Mouse (Mus musculus): ENCODE data around the gene Sema3b. TPM values are rescaled to one million over a fixed set of nuclear protein-coding genes. Genes with fewer than 3 reads are reported as not detected.
A peak's percentile ranks its signal among the peaks of the same experiment; 100 is the strongest.

Sema3b gene
- polyA plus RNA-seq, 1 experiment, result not detected

GRCm38 (mm10) chr9:107634406-107635278, 25.6 kb upstream of the Sema3b start:
- peak overlapping the region; percentile 80 for H3K27ac ChIP-seq (ENCODE audit: insufficient read depth, low read depth, low read length)
- TF ChIP-seq POLR2A (IDR thresholded peaks at IDR 0.05; ENCODE audit: insufficient read depth, low read depth, low read length), result no peak
- no peak for TF ChIP-seq CTCF (IDR thresholded peaks at IDR 0.05; ENCODE audit: insufficient read depth, low read depth, low read length)
- peaks cover 41% of the 10 kb centered on the region for H3K4me1 ChIP-seq (ENCODE audit: control insufficient read depth, insufficient read depth, low read length)
- H3K4me3 ChIP-seq (ENCODE audit: insufficient read depth, low read depth, low read length), result peak overlapping the region; percentile 95
- 2% methylated on average over 35 of the region's 35 CpGs for WGBS

GRCm38 (mm10) chr9:107633661-107634405, 24.8 kb upstream of the Sema3b start:
- H3K4me1 ChIP-seq (ENCODE audit: control insufficient read depth, insufficient read depth, low read length), result peaks cover 49% of the 10 kb centered on the region
- WGBS, result under 1% methylated on average over 15 of the region's 15 CpGs
- peak overlapping the region; percentile 95 for H3K4me3 ChIP-seq (ENCODE audit: insufficient read depth, low read depth, low read length)
- TF ChIP-seq POLR2A (IDR thresholded peaks at IDR 0.05; ENCODE audit: insufficient read depth, low read depth, low read length), result no peak
- no peak for TF ChIP-seq CTCF (IDR thresholded peaks at IDR 0.05; ENCODE audit: insufficient read depth, low read depth, low read length)
- peak overlapping the region; percentile 80 for H3K27ac ChIP-seq (ENCODE audit: insufficient read depth, low read depth, low read length)

GRCm38 (mm10) chr9:107633091-107633660, 24.1 kb upstream of the Sema3b start:
- WGBS, result 2% methylated on average over 33 of the region's 33 CpGs
- Histone ChIP-seq H3K4me1 (ENCODE audit: control insufficient read depth, insufficient read depth, low read length) (peaks cover 55% of the 10 kb centered on the region), H3K27ac (ENCODE audit: insufficient read depth, low read depth, low read length) (peak overlapping the region; percentile 80), H3K4me3 (ENCODE audit: insufficient read depth, low read depth, low read length) (peak overlapping the region; percentile 95)
- TF ChIP-seq CTCF (IDR thresholded peaks at IDR 0.05; ENCODE audit: insufficient read depth, low read depth, low read length) (no peak), POLR2A (IDR thresholded peaks at IDR 0.05; ENCODE audit: insufficient read depth, low read depth, low read length) (peak; percentile 61)

- H3K4me1 ChIP-seq (ENCODE audit: control insufficient read depth, insufficient read depth, low read length), result peaks cover 62% of the 10 kb centered on the region
- no peak for TF ChIP-seq POLR2A (IDR thresholded peaks at IDR 0.05; ENCODE audit: insufficient read depth, low read depth, low read length)
- no peak for TF ChIP-seq CTCF (IDR thresholded peaks at IDR 0.05; ENCODE audit: insufficient read depth, low read depth, low read length)
- H3K27ac ChIP-seq (ENCODE audit: insufficient read depth, low read depth, low read length), result peak overlapping the region; percentile 80
- peak overlapping the region; percentile 95 for H3K4me3 ChIP-seq (ENCODE audit: insufficient read depth, low read depth, low read length)
- WGBS, result 8% methylated on average over 6 of the region's 6 CpGs
Observed at GRCm38 (mm10) chr9:107632478-107632877, 23.4 kb upstream of the Sema3b start.

GRCm38 (mm10) chr9:107631861-107632260, 22.8 kb upstream of the Sema3b start:
- Histone ChIP-seq H3K4me3 (ENCODE audit: insufficient read depth, low read depth, low read length) (no peak overlapping the region), H3K27ac (ENCODE audit: insufficient read depth, low read depth, low read length) (peak overlapping the region; percentile 80), H3K4me1 (ENCODE audit: control insufficient read depth, insufficient read depth, low read length) (peaks cover 63% of the 10 kb centered on the region)
- WGBS, result 63% methylated on average over 8 of the region's 8 CpGs
- TF ChIP-seq CTCF (IDR thresholded peaks at IDR 0.05; ENCODE audit: insufficient read depth, low read depth, low read length) (no peak), POLR2A (IDR thresholded peaks at IDR 0.05; ENCODE audit: insufficient read depth, low read depth, low read length) (no peak)

GRCm38 (mm10) chr9:107631311-107631826, 22.3 kb upstream of the Sema3b start:
- Histone ChIP-seq H3K4me1 (ENCODE audit: control insufficient read depth, insufficient read depth, low read length) (peaks cover 68% of the 10 kb centered on the region), H3K4me3 (ENCODE audit: insufficient read depth, low read depth, low read length) (no peak overlapping the region), H3K27ac (ENCODE audit: insufficient read depth, low read depth, low read length) (no peak overlapping the region)
- TF ChIP-seq POLR2A (IDR thresholded peaks at IDR 0.05; ENCODE audit: insufficient read depth, low read depth, low read length) (no peak), CTCF (IDR thresholded peaks at IDR 0.05; ENCODE audit: insufficient read depth, low read depth, low read length) (no peak)
- WGBS, result 64% methylated on average over 9 of the region's 9 CpGs

GRCm38 (mm10) chr9:107630576-107630975, 21.5 kb upstream of the Sema3b start:
- H3K4me3 ChIP-seq (ENCODE audit: insufficient read depth, low read depth, low read length), result no peak overlapping the region
- TF ChIP-seq CTCF (IDR thresholded peaks at IDR 0.05; ENCODE audit: insufficient read depth, low read depth, low read length) (no peak), POLR2A (IDR thresholded peaks at IDR 0.05; ENCODE audit: insufficient read depth, low read depth, low read length) (no peak)
- H3K4me1 ChIP-seq (ENCODE audit: control insufficient read depth, insufficient read depth, low read length), result peaks cover 71% of the 10 kb centered on the region
- H3K27ac ChIP-seq (ENCODE audit: insufficient read depth, low read depth, low read length), result no peak overlapping the region
- 20% methylated on average over 4 of the region's 4 CpGs for WGBS

- 33% methylated on average over 14 of the region's 14 CpGs for WGBS
- no peak for TF ChIP-seq CTCF (IDR thresholded peaks at IDR 0.05; ENCODE audit: insufficient read depth, low read depth, low read length)
- no peak for TF ChIP-seq POLR2A (IDR thresholded peaks at IDR 0.05; ENCODE audit: insufficient read depth, low read depth, low read length)
- Histone ChIP-seq H3K4me3 (ENCODE audit: insufficient read depth, low read depth, low read length) (no peak overlapping the region), H3K4me1 (ENCODE audit: control insufficient read depth, insufficient read depth, low read length) (peaks cover 75% of the 10 kb centered on the region), H3K27ac (ENCODE audit: insufficient read depth, low read depth, low read length) (no peak overlapping the region)
Observed at GRCm38 (mm10) chr9:107629901-107630425, 20.9 kb upstream of the Sema3b start.

Data from olfactory bulb, adult 2 months (tissue).